Mouse (Mus musculus) liver, adult 2 months (tissue): ENCODE measurements around the gene Atp6v0d1.

Source experiments
- CTCF ChIP-seq: fragments of 200-500 bp; IDR thresholded peaks from 2 replicates; pipeline ENCODE4 v1.5.1; 2011; ENCODE audit warnings: low read depth, low read length, control low read depth
- POLR2A ChIP-seq: fragments of 200-500 bp; IDR thresholded peaks from 2 replicates; pipeline ENCODE4 v1.6.1; 2011; ENCODE audit warnings: low read length, control low read depth; ENCODE audit not compliant: insufficient read depth; ENCODE audit errors: extremely low read depth

GRCm38 (mm10) chr8:105545249-105545648, 20.6 kb downstream of the Atp6v0d1 start:
- no peak for TF ChIP-seq CTCF
- no peak for TF ChIP-seq POLR2A
